Mouse (Mus musculus) ES-E14 (cell line): ENCODE measurements around the gene Srebf1.

Source experiments
- HCFC1 ChIP-seq: IDR thresholded peaks from 2 replicates; pipeline ENCODE4 v1.6.1; 2012; ENCODE audit warnings: low read length, inconsistent platforms, borderline replicate concordance; ENCODE audit not compliant: insufficient read depth
- MAFK ChIP-seq: IDR thresholded peaks from 2 replicates; pipeline ENCODE4 v1.6.1; 2014; ENCODE audit warnings: mild to moderate bottlenecking, low read depth, low read length, inconsistent platforms; ENCODE audit not compliant: insufficient read depth

DNA sequence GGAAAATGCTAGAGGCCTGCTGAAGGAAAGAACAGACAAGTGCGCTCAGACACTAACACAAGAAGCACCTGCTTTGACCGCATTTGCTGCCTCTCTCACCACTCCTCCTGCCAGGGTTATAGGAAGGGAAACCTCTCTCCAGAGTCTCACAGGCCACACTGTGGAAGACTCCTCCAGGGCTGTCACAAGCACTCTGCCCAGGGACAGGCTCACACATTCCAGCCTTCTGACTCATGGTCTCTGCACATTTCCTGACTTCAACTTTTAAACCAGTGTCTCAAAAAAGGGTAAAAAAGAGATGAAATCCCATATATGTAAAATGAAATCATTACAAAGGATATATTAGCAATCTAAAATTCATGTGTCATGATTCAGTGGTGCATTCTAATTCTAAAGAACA is 31.2 kb upstream of the Srebf1 start:
- no peak for TF ChIP-seq HCFC1
- no peak for TF ChIP-seq MAFK
